Mouse (Mus musculus): ENCODE results near the gene Agps.
"Not testable (repeated sequence)": the region's sequence is repeated elsewhere in the genome, so short reads cannot be mapped to it uniquely, and the experiment has no call there.

The Agps gene

GRCm38 (mm10) chr2:75929786-75930444 lies 97.9 kb downstream of the Agps start:
- DNase-seq (ENCODE audit: low spot score in 2 of 2), result no peak

GRCm38 (mm10) chr2:75930941-75931340 lies 99.0 kb downstream of the Agps start:
- DNase-seq (ENCODE audit: low spot score in 2 of 2), result no peak

DNA sequence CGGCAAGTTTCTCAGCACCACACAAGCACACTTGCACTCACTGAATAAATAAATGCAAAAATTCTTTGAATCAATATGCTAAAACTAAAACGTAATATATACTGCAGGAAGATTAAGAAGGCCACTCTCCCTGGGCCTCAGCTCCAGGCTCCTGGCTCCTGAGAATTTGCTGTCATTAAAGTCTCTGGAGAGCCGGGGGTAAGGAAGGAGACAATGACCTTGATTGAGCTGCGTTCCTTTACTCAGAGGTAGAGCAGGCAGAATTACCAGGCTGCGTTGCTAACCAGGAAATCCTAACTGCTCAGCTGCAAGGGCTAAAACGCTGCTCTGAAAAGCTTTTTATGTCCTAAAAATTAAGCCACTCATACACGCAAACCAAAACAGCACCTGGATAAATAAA lies 101.6 kb downstream of the Agps start:
- no peak for DNase-seq (ENCODE audit: low spot score in 2 of 2)

- DNase-seq (ENCODE audit: low spot score in 2 of 2), result not testable (repeated sequence)
Measured at GRCm38 (mm10) chr2:75936685-75937084, 104.7 kb downstream of the Agps start.

- not testable (repeated sequence) for DNase-seq (ENCODE audit: low spot score in 2 of 2)
Measured at GRCm38 (mm10) chr2:75937520-75938116, 105.6 kb downstream of the Agps start.

GRCm38 (mm10) chr2:75938117-75939063 lies 106.4 kb downstream of the Agps start, which contains the start of gene Ttc30b:
Ttc30b (minus strand) TSS chr2:75938585.
- peak; percentile 52 to 70 for DNase-seq (ENCODE audit: low spot score in 2 of 2)

DNA sequence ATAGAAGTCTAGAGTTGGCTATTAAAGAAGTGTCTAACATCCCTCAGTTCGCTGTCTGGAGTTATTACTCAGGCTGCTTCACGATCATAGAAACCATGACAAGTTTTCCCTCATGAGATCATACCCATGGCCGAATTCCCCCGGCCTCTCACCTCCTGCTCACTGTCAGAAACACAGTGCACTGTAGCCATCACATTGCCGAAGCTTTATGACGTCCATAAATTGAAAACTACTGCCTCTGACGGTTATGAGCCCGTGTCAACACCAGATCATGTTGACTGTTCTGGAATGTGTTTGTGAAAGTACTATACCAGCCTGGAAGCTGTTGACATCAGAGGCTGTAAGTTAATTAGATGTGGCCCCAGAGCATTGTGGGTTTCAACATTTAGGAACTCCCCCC lies 118.7 kb downstream of the Agps start:
- no peak for DNase-seq (ENCODE audit: low spot score in 2 of 2)

DNA sequence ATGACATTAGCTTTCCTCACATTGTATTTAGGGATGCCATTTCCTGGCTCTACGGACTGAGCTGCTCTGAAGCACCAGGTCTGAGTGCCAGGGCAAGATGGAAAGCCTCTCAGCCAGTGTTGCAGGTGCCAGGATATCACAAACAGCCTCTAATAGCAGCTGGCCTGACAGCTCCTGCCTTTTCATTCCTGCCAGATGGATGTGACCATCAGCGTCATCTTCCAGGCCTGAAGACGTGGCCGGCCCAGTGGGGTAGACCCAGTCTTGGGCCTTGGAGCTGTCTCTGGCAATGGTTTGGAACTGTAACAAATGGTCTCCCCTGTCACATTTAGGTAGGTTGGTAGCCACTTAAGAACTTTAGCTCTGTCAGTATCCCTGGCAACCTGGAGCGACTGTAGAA lies 121.3 kb downstream of the Agps start:
- DNase-seq (ENCODE audit: low spot score in 2 of 2), result no peak

- DNase-seq (ENCODE audit: low spot score in 2 of 2), result no peak
Measured at GRCm38 (mm10) chr2:75955709-75956108, 123.7 kb downstream of the Agps start.

- no peak for DNase-seq (ENCODE audit: low spot score in 2 of 2)
Measured at GRCm38 (mm10) chr2:75959183-75959849, 127.3 kb downstream of the Agps start.

GRCm38 (mm10) chr2:75959850-75960365 lies 127.9 kb downstream of the Agps start:
- no peak for DNase-seq (ENCODE audit: low spot score in 2 of 2)

GRCm38 (mm10) chr2:75960366-75961330 lies 128.7 kb downstream of the Agps start:
- DNase-seq (ENCODE audit: low spot score in 2 of 2), result no peak

- DNase-seq (ENCODE audit: low spot score in 2 of 2), result no peak
Measured at GRCm38 (mm10) chr2:75963211-75963840, 131.3 kb downstream of the Agps start.

GRCm38 (mm10) chr2:75964051-75964450 lies 132.1 kb downstream of the Agps start:
- no peak for DNase-seq (ENCODE audit: low spot score in 2 of 2)

- DNase-seq (ENCODE audit: low spot score in 2 of 2), result peak in 1 of 2 experiments; percentile 48
Measured at GRCm38 (mm10) chr2:75964512-75964911, 132.5 kb downstream of the Agps start.

GRCm38 (mm10) chr2:75964972-75965371 lies 133.0 kb downstream of the Agps start:
- DNase-seq (ENCODE audit: low spot score in 2 of 2), result peak; percentile 57 to 58

DNA sequence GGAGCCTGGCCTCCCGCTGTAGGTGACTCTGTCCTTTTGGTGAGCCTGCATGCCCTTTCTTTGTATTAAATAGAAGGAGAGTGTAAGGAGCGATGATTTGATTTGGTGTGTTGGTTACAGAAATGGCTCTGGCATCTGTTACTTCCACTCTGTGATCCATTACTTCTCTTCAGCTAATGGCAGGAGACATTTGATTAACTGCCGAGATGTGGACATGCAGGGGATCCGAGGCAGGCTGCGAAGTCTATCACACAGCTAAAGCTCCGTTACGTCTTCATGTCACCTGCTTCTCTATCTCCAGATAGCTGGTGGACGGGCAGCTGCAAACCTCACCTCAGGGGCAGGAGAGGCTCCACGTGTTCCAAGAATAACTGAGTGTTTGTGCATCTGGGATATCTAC lies 142.2 kb downstream of the Agps start:
- no peak for DNase-seq (ENCODE audit: low spot score in 2 of 2)

- not testable (repeated sequence) for DNase-seq (ENCODE audit: low spot score in 2 of 2)
Measured at GRCm38 (mm10) chr2:75976070-75976469, 144.1 kb downstream of the Agps start.

GRCm38 (mm10) chr2:75977752-75978368 lies 145.9 kb downstream of the Agps start, which contains the start of gene Ttc30a2:
Ttc30a2 (minus strand) TSS chr2:75978170.
- not testable (repeated sequence) for DNase-seq (ENCODE audit: low spot score in 2 of 2)
